Mouse (Mus musculus) activated CD4-positive, CD25-positive, alpha-beta regulatory T cell, adult 4 months (primary cell): Measurements from ENCODE around the gene Stk19. TPM values are rescaled to one million over a fixed set of nuclear protein-coding genes. Genes with fewer than 3 reads are reported as not detected.

Experiments
- ATAC-seq: one replicate; pipeline ENCODE4 v1.8.0; 2017
- polyA plus RNA-seq, 2 experiments: library from polyadenylated mRNA; unstranded; fragments of 100-300 nt; shearing (Covaris generic); gene quantifications; one replicate each; pipeline ENCODE4 v1.2.1; 2017

Stk19 gene
- polyA plus RNA-seq, 2 experiments from 2014 or later = 37.3 to 51.6 TPM

DNA sequence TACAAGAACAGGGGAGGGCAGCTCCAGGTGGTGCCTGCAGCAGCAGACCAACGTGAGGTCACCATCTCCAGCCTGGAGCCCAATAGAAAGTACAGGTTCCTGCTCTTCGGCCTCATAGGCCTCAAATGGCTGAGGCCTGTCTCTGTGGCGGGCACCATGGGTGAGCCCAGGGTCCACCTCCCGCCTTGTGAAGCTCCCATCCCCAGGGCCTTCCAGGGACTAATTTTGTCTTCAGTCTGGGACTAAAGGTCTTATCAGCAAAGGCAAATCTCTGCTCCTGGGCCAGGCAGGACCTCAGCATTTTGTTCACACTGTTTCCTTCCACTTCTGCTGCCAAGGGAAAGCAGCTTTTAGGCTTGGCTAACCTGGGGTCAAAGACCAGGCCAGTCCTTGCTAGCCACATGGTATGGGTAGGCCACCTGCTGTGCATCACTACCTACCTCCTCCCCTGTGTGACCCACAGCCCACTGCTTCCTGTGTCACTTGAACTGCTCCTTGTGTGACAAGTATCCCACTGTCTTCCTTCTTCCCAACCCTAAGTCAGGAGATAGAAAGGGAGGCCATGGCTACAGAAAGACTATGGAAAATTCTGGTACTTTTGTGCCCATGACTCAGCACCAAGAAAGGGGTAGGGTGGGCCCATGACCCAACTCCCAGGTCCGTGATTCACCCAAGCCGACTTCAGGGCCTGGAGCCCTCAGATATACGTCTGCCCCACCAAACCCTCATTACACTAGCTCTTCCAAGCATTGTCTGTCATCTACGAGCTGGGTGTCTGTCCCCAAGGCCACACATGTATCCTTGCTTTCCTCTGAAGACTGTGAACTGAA is 40.2 kb downstream of the Stk19 start:
- ATAC-seq = no peak

DNA sequence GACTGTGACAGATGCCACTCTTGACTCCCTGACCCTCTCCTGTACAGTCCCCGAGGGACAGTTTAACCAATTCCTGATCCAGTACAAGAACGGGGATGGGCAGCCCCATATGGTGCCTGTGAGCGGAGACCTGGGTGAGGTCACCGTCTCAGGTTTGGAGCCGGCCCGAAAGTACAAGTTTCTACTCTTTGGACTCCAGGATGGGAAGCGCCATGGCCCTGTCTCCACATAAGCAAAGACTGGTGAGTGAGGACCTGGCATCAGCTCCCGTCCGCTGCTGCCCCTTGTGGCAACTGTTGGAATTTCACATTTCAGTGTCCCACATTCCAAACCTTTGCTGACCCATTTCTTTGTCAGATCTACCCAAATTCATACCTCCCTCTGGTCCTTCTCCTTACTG is 41.1 kb downstream of the Stk19 start:
- ATAC-seq = no peak

DNA sequence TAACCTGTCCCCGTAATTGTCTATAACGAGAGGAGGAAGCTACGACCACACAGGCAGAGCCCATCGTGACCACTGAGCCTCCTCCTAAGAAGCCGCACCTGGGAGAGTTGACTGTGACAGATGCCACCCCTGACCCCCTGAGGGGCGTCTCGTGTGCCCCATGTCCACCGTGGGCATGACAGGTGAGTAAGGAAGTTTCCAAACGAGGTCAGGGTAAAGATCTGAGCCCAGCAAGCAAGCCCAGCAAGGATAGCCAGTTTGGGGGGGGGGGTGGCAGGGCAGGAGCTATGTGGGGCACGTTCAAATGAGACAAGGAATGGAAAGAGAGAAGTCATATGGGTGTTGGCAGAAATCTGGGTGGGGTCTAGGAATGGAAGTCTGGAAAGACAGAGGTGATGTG is 41.7 kb downstream of the Stk19 start:
- ATAC-seq = no peak

DNA sequence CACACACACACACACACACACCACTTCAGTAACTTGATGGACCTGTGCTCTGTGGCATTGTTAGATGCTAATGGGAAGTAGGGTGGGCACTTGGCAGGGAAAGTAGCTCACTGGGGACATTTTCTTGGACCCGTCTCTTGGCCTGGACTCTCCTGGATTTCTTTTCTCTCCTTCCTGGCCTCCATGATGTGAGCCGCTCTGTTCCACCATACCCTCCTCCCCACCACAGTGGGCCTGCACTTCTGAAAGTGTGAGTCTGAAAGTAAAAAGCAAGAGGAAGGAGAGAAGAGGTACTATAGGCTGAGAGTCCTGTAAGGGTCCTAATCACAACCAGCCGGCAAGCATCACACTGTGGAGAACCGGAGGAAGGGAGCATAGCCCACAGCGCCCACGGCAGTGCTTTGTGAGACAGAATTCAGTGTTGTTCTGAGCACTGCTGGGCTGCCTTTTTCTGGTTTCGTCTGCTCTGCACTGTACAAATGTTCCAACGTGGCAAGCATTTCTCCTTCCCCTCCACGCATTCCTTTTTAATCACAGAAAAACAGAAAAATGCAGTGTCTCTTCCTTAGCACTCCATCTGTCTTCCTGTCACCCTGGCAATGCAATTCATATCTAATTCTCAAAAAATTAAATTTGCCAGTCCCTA is 58.9 kb downstream of the Stk19 start:
- ATAC-seq = no peak

Other genes with a start within 250 kb of the Stk19 start
- 100 to 1,000 TPM; 213 to 307 TPM for gene Gpsm3, start 247.1 kb downstream of the Stk19 start, polyA plus RNA-seq
- gene Pbx2, start 245.7 kb downstream of the Stk19 start, polyA plus RNA-seq = 10 to 100 TPM in 1 of 2 experiments, 1 to 10 TPM in 1; 8.5 to 10.2 TPM
- gene Ager, start 239.1 kb downstream of the Stk19 start, polyA plus RNA-seq = 1 to 10 TPM; 2.5 to 5.4 TPM
- gene Rnf5, start 233.3 kb downstream of the Stk19 start, polyA plus RNA-seq = 10 to 100 TPM; 49.0 to 56.9 TPM
- 10 to 100 TPM; 16.9 to 18.4 TPM for gene Agpat1, start 232.7 kb downstream of the Stk19 start, polyA plus RNA-seq
- 1 to 10 TPM; 1.3 to 1.9 TPM for gene Egfl8, start 221.0 kb downstream of the Stk19 start, polyA plus RNA-seq
- gene Ppt2, start 208.4 kb downstream of the Stk19 start, polyA plus RNA-seq = 10 to 100 TPM; 13.3 to 16.8 TPM
- gene Prrt1, start 207.4 kb downstream of the Stk19 start, polyA plus RNA-seq = 1 to 10 TPM in 1 of 2 experiments, under 1 TPM in 1; 0.34 to 1.4 TPM
- 1 to 10 TPM; 3.5 to 5.4 TPM for gene Fkbpl, start 192.2 kb downstream of the Stk19 start, polyA plus RNA-seq
- 10 to 100 TPM; 15.6 to 26.7 TPM for gene Atf6b, start 189.8 kb downstream of the Stk19 start, polyA plus RNA-seq
- gene Tnxb, start 166.4 kb downstream of the Stk19 start, polyA plus RNA-seq = not detected
- gene C4b, start 93.1 kb downstream of the Stk19 start, polyA plus RNA-seq = not detected
- gene Cyp21a1, start 32.4 kb downstream of the Stk19 start, polyA plus RNA-seq = not detected
- 10 to 100 TPM; 19.8 to 28.0 TPM for gene Dxo, start 74 bp upstream of the Stk19 start, polyA plus RNA-seq
- gene Skiv2l, start 13.3 kb upstream of the Stk19 start, polyA plus RNA-seq = 10 to 100 TPM; 26.0 to 38.5 TPM
- 10 to 100 TPM; 45.4 to 53.4 TPM for gene Nelfe, start 13.4 kb upstream of the Stk19 start, polyA plus RNA-seq
- gene Cfb, start 25.6 kb upstream of the Stk19 start, polyA plus RNA-seq = under 1 TPM; 0.79 to 0.83 TPM
- gene Zbtb12, start 42.5 kb upstream of the Stk19 start, polyA plus RNA-seq = not detected
- not detected for gene Gm20547, start 45.1 kb upstream of the Stk19 start, polyA plus RNA-seq
- under 1 TPM in 1 of 2 experiments, not detected in 1; 0.73 TPM for gene C2, start 61.3 kb upstream of the Stk19 start, polyA plus RNA-seq
- 10 to 100 TPM; 32.8 to 37.0 TPM for gene Ehmt2, start 61.5 kb upstream of the Stk19 start, polyA plus RNA-seq
- not detected for gene Slc44a4, start 77.5 kb upstream of the Stk19 start, polyA plus RNA-seq
- gene Neu1, start 94.3 kb upstream of the Stk19 start, polyA plus RNA-seq = 10 to 100 TPM; 18.6 to 19.9 TPM
- gene Hspa1b, start 122.3 kb upstream of the Stk19 start, polyA plus RNA-seq = 1 to 10 TPM in 1 of 2 experiments, not detected in 1; 7.0 TPM
- not detected for gene Gm20481, start 133.0 kb upstream of the Stk19 start, polyA plus RNA-seq
- gene Hspa1a, start 135.2 kb upstream of the Stk19 start, polyA plus RNA-seq = 1 to 10 TPM in 1 of 2 experiments, under 1 TPM in 1; 0.17 to 5.1 TPM
- gene Hspa1l, start 135.8 kb upstream of the Stk19 start, polyA plus RNA-seq = under 1 TPM in 1 of 2 experiments, not detected in 1; 0.46 TPM
- 10 to 100 TPM; 45.5 to 61.3 TPM for gene Lsm2, start 144.9 kb upstream of the Stk19 start, polyA plus RNA-seq
- 10 to 100 TPM; 28.5 to 29.1 TPM for gene Vars, start 164.0 kb upstream of the Stk19 start, polyA plus RNA-seq
- gene Vwa7, start 179.6 kb upstream of the Stk19 start, polyA plus RNA-seq = under 1 TPM; 0.11 to 0.12 TPM
- 1 to 10 TPM; 1.8 to 2.1 TPM for gene Sapcd1, start 191.1 kb upstream of the Stk19 start, polyA plus RNA-seq
- gene Msh5, start 209.8 kb upstream of the Stk19 start, polyA plus RNA-seq = 1 to 10 TPM; 1.3 to 1.6 TPM
- 100 to 1,000 TPM; 464 to 670 TPM for gene Clic1, start 213.0 kb upstream of the Stk19 start, polyA plus RNA-seq
- 1 to 10 TPM in 1 of 2 experiments, under 1 TPM in 1; 0.36 to 1.8 TPM for gene Ddah2, start 222.1 kb upstream of the Stk19 start, polyA plus RNA-seq
- gene Ly6g6c, start 228.4 kb upstream of the Stk19 start, polyA plus RNA-seq = not detected
- gene Mpig6b, start 229.2 kb upstream of the Stk19 start, polyA plus RNA-seq = not detected
- gene Ly6g6e, start 240.0 kb upstream of the Stk19 start, polyA plus RNA-seq = not detected
- not detected for gene Ly6g6d, start 241.1 kb upstream of the Stk19 start, polyA plus RNA-seq
- gene Ly6g6f, start 248.7 kb upstream of the Stk19 start, polyA plus RNA-seq = under 1 TPM in 1 of 2 experiments, not detected in 1; 0.29 TPM